Mouse (Mus musculus) thymus, adult 2 months (tissue): ENCODE data around the gene Cygb.
"Not testable (repeated sequence)": the region's sequence is repeated elsewhere in the genome, so short reads cannot be mapped to it uniquely, and the experiment has no call there.

Experiments used
- CTCF ChIP-seq: fragments of 200-500 bp; IDR thresholded peaks from 2 replicates; pipeline ENCODE4 v1.5.1; 2012; ENCODE audit warnings: mild to moderate bottlenecking, control low read depth, low read length, moderate library complexity, borderline replicate concordance; ENCODE audit not compliant: control insufficient read depth, poor library complexity, insufficient read depth; ENCODE audit errors: extremely low read depth
- POLR2A ChIP-seq: fragments of 200-500 bp; IDR thresholded peaks from 2 replicates; pipeline ENCODE4 v1.6.1; 2012; ENCODE audit warnings: mild to moderate bottlenecking, low read length, control low read depth, moderate library complexity; ENCODE audit not compliant: control insufficient read depth, poor library complexity, insufficient read depth; ENCODE audit errors: extremely low read depth

- not testable (repeated sequence) for TF ChIP-seq CTCF, POLR2A
Measured at GRCm38 (mm10) chr11:116636607-116637006, 17.5 kb downstream of the Cygb start.
